In the genomic region with DNA sequence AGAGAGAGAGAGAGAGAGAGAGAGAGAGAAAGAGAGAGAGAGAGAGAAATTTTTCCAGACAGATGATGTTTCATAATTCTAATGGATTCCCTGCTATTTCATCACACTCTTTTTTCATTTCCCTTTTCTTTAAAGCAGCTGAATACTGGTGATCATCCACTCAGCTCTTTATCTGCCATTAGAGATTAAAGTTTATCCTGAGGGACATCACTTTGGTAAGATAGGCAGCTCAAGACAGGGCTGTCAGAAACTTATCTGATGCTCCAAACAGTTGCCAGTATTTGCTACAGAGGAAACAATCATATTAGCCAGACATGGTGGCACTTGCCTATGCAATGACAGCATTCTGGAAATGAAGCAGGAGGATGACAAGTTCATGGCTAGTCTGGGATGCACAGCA, we compare ENCODE assay signal across 41 mouse cellular contexts. TPM values are rescaled to one million over a fixed set of nuclear protein-coding genes. Genes with fewer than 3 reads are reported as not detected.
"Had no signal": no experiment of that assay in that cellular context is flagged by ENCODE, and none has a peak within 500 bp of the region (broad histone marks: within the 10 kb centered on the region; RNA-seq: fewer than 3 reads in every experiment).

No protein-coding gene starts in this region.

- H3K4me3 ChIP-seq: gastrocnemius, adult 2 months; heart, adult 2 months; heart, embryonic 13.5 days; heart, embryonic 15.5 days; hindbrain, embryonic 13.5 days; hindbrain, embryonic 15.5 days; kidney, embryonic 15.5 days; limb, embryonic 10.5 days; limb, embryonic 12.5 days; liver, embryonic 13.5 days had no signal

- H3K9ac ChIP-seq: heart, embryonic 13.5 days; heart, embryonic 15.5 days; hindbrain, embryonic 13.5 days; hindbrain, embryonic 15.5 days; kidney, embryonic 15.5 days; limb, embryonic 12.5 days; liver, embryonic 13.5 days had no signal

- H3K27me3 ChIP-seq: heart, embryonic 13.5 days; heart, embryonic 15.5 days; hindbrain, embryonic 13.5 days; hindbrain, embryonic 15.5 days; kidney, embryonic 15.5 days; limb, embryonic 12.5 days; liver, embryonic 13.5 days had no signal

- H3K36me3 ChIP-seq: heart, embryonic 13.5 days; heart, embryonic 15.5 days; hindbrain, embryonic 13.5 days; hindbrain, embryonic 15.5 days; kidney, embryonic 15.5 days; limb, embryonic 10.5 days; limb, embryonic 12.5 days; liver, embryonic 13.5 days had no signal

- H3K4me1 ChIP-seq: heart, embryonic 13.5 days; heart, embryonic 15.5 days; hindbrain, embryonic 13.5 days; hindbrain, embryonic 15.5 days; kidney, embryonic 15.5 days; limb, embryonic 10.5 days; limb, embryonic 12.5 days had no signal

- H3K4me2 ChIP-seq: heart, embryonic 11.5 days; heart, embryonic 13.5 days; heart, embryonic 15.5 days; hindbrain, embryonic 13.5 days; hindbrain, embryonic 15.5 days; kidney, embryonic 15.5 days; limb, embryonic 12.5 days; liver, embryonic 11.5 days; liver, embryonic 13.5 days had no signal

- H3K27ac ChIP-seq: gastrocnemius, adult 2 months; heart, adult 2 months; heart, embryonic 13.5 days; heart, embryonic 15.5 days; hindbrain, embryonic 13.5 days; hindbrain, embryonic 15.5 days; hindbrain, postnatal 0 days; kidney, embryonic 15.5 days; kidney, postnatal 0 days; limb, embryonic 10.5 days; limb, embryonic 12.5 days; liver, embryonic 13.5 days had no signal

- H3K9me3 ChIP-seq: heart, embryonic 13.5 days; heart, embryonic 15.5 days; hindbrain, embryonic 13.5 days; hindbrain, embryonic 15.5 days; kidney, embryonic 15.5 days; limb, embryonic 10.5 days; limb, embryonic 12.5 days; liver, embryonic 13.5 days had no signal

- DNase-seq: gastrocnemius, adult 2 months; gastrocnemius, postnatal 10 days; gastrocnemius, postnatal 25 days; heart, adult 11 months; heart, adult 2 months; heart, postnatal 14 days; heart, postnatal 36 days; kidney, adult 11 months; kidney, adult 2 months; kidney, adult 9 months; kidney, postnatal 14 days; kidney, postnatal 36 days; layer of hippocampus, adult 9-11 months; layer of hippocampus, postnatal 36 days; liver; liver, embryonic 13.5 days had no signal

- ATAC-seq: hindbrain, postnatal 0 days; intestine, embryonic 16.5 days had no signal

RNA-seq across cellular contexts. Expression of a gene that starts 31.2 kb away (rescaled TPM):
- total RNA-seq: gastrocnemius, adult 2 months; gastrocnemius, postnatal 10 days; gastrocnemius, postnatal 25 days; gastrocnemius, postnatal 4 days; heart, adult 2 months; heart, postnatal 14 days; heart, postnatal 36 days; hematopoietic stem cell, adult 5-6 weeks; hindbrain, postnatal 0 days; layer of hippocampus, adult 18-20 months; layer of hippocampus, adult 8-10 months; layer of hippocampus, postnatal 14 days; layer of hippocampus, postnatal 36 days; left cerebral cortex, adult 18-20 months; left cerebral cortex, postnatal 25 days had no signal
- polyA plus RNA-seq: frontal cortex, adult 2 months; heart, adult 2 months; heart, embryonic 11.5 days; heart, postnatal 0 days; hindbrain, embryonic 11.5 days; hindbrain, embryonic 13.5 days; hindbrain, embryonic 15.5 days; hindbrain, postnatal 0 days; intestine, embryonic 14.5 days; intestine, embryonic 16.5 days; kidney, embryonic 15.5 days; kidney, postnatal 0 days; large intestine, adult 2 months; limb, embryonic 10.5 days; limb, embryonic 12.5 days; limb, embryonic 14.5 days; liver, embryonic 11.5 days; liver, embryonic 13.5 days had no signal

RNA-seq across cellular contexts. Expression of a gene that starts 49.9 kb away (rescaled TPM):
- total RNA-seq: gastrocnemius, adult 2 months; gastrocnemius, postnatal 10 days; gastrocnemius, postnatal 25 days; gastrocnemius, postnatal 4 days; heart, adult 2 months; heart, postnatal 14 days; heart, postnatal 36 days; hematopoietic stem cell, adult 5-6 weeks; hindbrain, postnatal 0 days; layer of hippocampus, adult 18-20 months; layer of hippocampus, adult 8-10 months; layer of hippocampus, postnatal 14 days; layer of hippocampus, postnatal 36 days; left cerebral cortex, adult 18-20 months; left cerebral cortex, postnatal 25 days had no signal
- polyA plus RNA-seq: frontal cortex, adult 2 months; heart, adult 2 months; heart, embryonic 11.5 days; heart, embryonic 13.5 days; heart, embryonic 15.5 days; heart, postnatal 0 days; hindbrain, embryonic 11.5 days; hindbrain, embryonic 13.5 days; hindbrain, embryonic 15.5 days; hindbrain, postnatal 0 days; intestine, embryonic 14.5 days; intestine, embryonic 16.5 days; kidney, adult 2 months; kidney, embryonic 15.5 days; kidney, postnatal 0 days; large intestine, adult 2 months; limb, embryonic 10.5 days; limb, embryonic 12.5 days; limb, embryonic 14.5 days; liver, embryonic 11.5 days; liver, embryonic 13.5 days had no signal
